ENCODE assay signal across 20 mouse cellular contexts in genomic region chr4:120912866-120913265, GRCm38 (mm10).
"Had no signal": no experiment of that assay in that cellular context is flagged by ENCODE, and none has a peak within 500 bp of the region (broad histone marks: within the 10 kb centered on the region; RNA-seq: fewer than 3 reads in every experiment).

No protein-coding gene starts in this region.

- ATAC-seq: inflammation-experienced regulatory T-cells, adult 6 months; intestine, embryonic 16.5 days; midbrain, embryonic 15.5 days had no signal

- H3K9me3 ChIP-seq: liver, embryonic 13.5 days; midbrain, embryonic 12.5 days; midbrain, embryonic 15.5 days; neural tube, embryonic 12.5 days; neural tube, embryonic 15.5 days had no signal

- H3K9ac ChIP-seq: liver, embryonic 13.5 days; midbrain, embryonic 12.5 days; midbrain, embryonic 15.5 days; neural tube, embryonic 12.5 days; neural tube, embryonic 15.5 days had no signal

- H3K36me3 ChIP-seq: liver, embryonic 13.5 days; midbrain, embryonic 12.5 days; midbrain, embryonic 15.5 days; neural tube, embryonic 12.5 days; neural tube, embryonic 15.5 days had no signal

- H3K27ac ChIP-seq: layer of hippocampus, adult 2 months; left cerebral cortex, adult 2 months; liver, embryonic 13.5 days; midbrain, embryonic 12.5 days; midbrain, embryonic 15.5 days; neural tube, embryonic 12.5 days; neural tube, embryonic 15.5 days; stomach, postnatal 0 days had no signal

- H3K4me3 ChIP-seq: layer of hippocampus, adult 2 months; left cerebral cortex, adult 2 months; liver, embryonic 13.5 days; midbrain, embryonic 12.5 days; midbrain, embryonic 15.5 days; neural tube, embryonic 12.5 days; neural tube, embryonic 15.5 days had no signal

- H3K4me2 ChIP-seq: liver, embryonic 13.5 days; midbrain, embryonic 12.5 days; midbrain, embryonic 15.5 days; neural tube, embryonic 12.5 days; neural tube, embryonic 15.5 days had no signal

- H3K27me3 ChIP-seq: midbrain, embryonic 12.5 days; midbrain, embryonic 15.5 days; neural tube, embryonic 12.5 days; neural tube, embryonic 15.5 days had no signal

- H3K4me1 ChIP-seq: midbrain, embryonic 12.5 days; midbrain, embryonic 15.5 days; neural tube, embryonic 12.5 days had no signal

- DNase-seq: layer of hippocampus, postnatal 36 days; liver, embryonic 13.5 days; lung, adult 2 months; lung, postnatal 14 days; lung, postnatal 4 days; right cerebral cortex, adult 18-20 months; right cerebral cortex, postnatal 14 days; right cerebral cortex, postnatal 4 days; thymus, adult 2 months; thymus, postnatal 14 days; thymus, postnatal 4 days had no signal
